ENCODE assay signal across 18 mouse cellular contexts in the genomic region with DNA sequence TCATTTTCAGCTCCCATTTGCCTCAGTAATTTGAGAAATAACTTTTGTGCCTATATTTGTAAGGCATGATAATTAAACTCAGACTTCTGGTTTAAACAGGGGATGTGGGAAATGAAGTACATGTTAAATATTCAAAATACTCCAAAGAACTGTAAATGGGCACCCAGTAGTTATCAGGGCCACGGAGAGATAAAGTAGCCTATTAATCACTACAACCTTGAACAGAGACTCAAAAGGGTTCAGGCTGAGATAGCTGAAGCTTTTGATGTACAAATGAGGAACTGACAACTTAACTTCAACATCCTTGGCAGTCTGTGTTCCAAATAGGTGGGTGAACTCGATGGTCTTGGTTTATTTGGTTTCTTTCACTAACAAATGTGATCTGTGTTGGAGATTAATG.
"Had no signal": no experiment of that assay in that cellular context is flagged by ENCODE, and none has a peak within 500 bp of the region (broad histone marks: within the 10 kb centered on the region; RNA-seq: fewer than 3 reads in every experiment).

No protein-coding gene starts in this region.

- H3K27me3 ChIP-seq: embryonic facial prominence, embryonic 12.5 days; embryonic facial prominence, embryonic 15.5 days; forebrain, embryonic 13.5 days; forebrain, embryonic 15.5 days had no signal

- H3K27ac ChIP-seq: embryonic facial prominence, embryonic 10.5 days; embryonic facial prominence, embryonic 12.5 days; embryonic facial prominence, embryonic 13.5 days; embryonic facial prominence, embryonic 15.5 days; forebrain, embryonic 10.5 days; forebrain, embryonic 12.5 days; forebrain, embryonic 13.5 days; forebrain, embryonic 15.5 days; gastrocnemius, adult 2 months; heart, adult 2 months; heart, embryonic 10.5 days had no signal

- H3K9me3 ChIP-seq: embryonic facial prominence, embryonic 10.5 days; embryonic facial prominence, embryonic 12.5 days; embryonic facial prominence, embryonic 13.5 days; embryonic facial prominence, embryonic 15.5 days; forebrain, embryonic 10.5 days; forebrain, embryonic 12.5 days; forebrain, embryonic 13.5 days; forebrain, embryonic 15.5 days; heart, embryonic 10.5 days had no signal

- H3K4me1 ChIP-seq: embryonic facial prominence, embryonic 10.5 days; embryonic facial prominence, embryonic 12.5 days; embryonic facial prominence, embryonic 13.5 days; embryonic facial prominence, embryonic 15.5 days; forebrain, embryonic 10.5 days; forebrain, embryonic 12.5 days; forebrain, embryonic 13.5 days; forebrain, embryonic 15.5 days; heart, embryonic 10.5 days had no signal

- H3K9ac ChIP-seq: embryonic facial prominence, embryonic 12.5 days; embryonic facial prominence, embryonic 13.5 days; embryonic facial prominence, embryonic 15.5 days; forebrain, embryonic 12.5 days; forebrain, embryonic 13.5 days; forebrain, embryonic 15.5 days; forebrain, postnatal 0 days had no signal

- H3K4me3 ChIP-seq: embryonic facial prominence, embryonic 10.5 days; embryonic facial prominence, embryonic 12.5 days; embryonic facial prominence, embryonic 13.5 days; embryonic facial prominence, embryonic 15.5 days; erythroblast, embryonic 14.5 days; forebrain, embryonic 10.5 days; forebrain, embryonic 12.5 days; forebrain, embryonic 13.5 days; forebrain, embryonic 15.5 days; gastrocnemius, adult 2 months; heart, adult 2 months; heart, embryonic 10.5 days had no signal

- DNase-seq: cerebellum, adult 9-10 months; cerebellum, adult 9-11 months; cerebellum, postnatal 36 days; forebrain, postnatal 0 days; gastrocnemius, postnatal 36 days; heart, adult 11 months had no signal

- H3K36me3 ChIP-seq: embryonic facial prominence, embryonic 10.5 days; embryonic facial prominence, embryonic 12.5 days; embryonic facial prominence, embryonic 13.5 days; embryonic facial prominence, embryonic 15.5 days; forebrain, embryonic 10.5 days; forebrain, embryonic 12.5 days; forebrain, embryonic 15.5 days; heart, embryonic 10.5 days had no signal
